Mouse (Mus musculus) C2C12 (cell line): ENCODE results near the gene BC035947. TPM values are rescaled to one million over a fixed set of nuclear protein-coding genes. Genes with fewer than 3 reads are reported as not detected.

Source experiments
- H3K27me3 ChIP-seq: one replicate; pipeline ENCODE4 v1.6.1; 2011; ENCODE audit not compliant: control insufficient read depth, insufficient read depth, insufficient read length
- H3K36me3 ChIP-seq: one replicate; pipeline ENCODE4 v1.6.1; 2011; ENCODE audit not compliant: control insufficient read depth, insufficient read depth
- H3K4me3 ChIP-seq: one replicate; pipeline ENCODE4 v1.5.1; 2011; ENCODE audit warnings: mild to moderate bottlenecking, control low read depth; ENCODE audit not compliant: poor library complexity, insufficient read depth, severe bottlenecking
- H3K79me2 ChIP-seq: one replicate; pipeline ENCODE4 v1.6.1; 2011; ENCODE audit not compliant: control insufficient read depth, insufficient read depth
- H3K79me3 ChIP-seq: one replicate; pipeline ENCODE4 v1.6.1; 2011; ENCODE audit warnings: low read depth, control low read depth
- H3ac ChIP-seq: one replicate; pipeline ENCODE3; 2011; ENCODE audit warnings: low read depth; ENCODE audit not compliant: control insufficient read depth, insufficient read length
- CEBPB ChIP-seq: IDR thresholded peaks from one replicate; pipeline ENCODE4 v1.6.1; 2011; ENCODE audit warnings: low read depth, mild to moderate bottlenecking, control low read depth, moderate library complexity
- CTCF ChIP-seq: IDR thresholded peaks from one replicate; pipeline ENCODE4 v1.5.1; 2011; ENCODE audit not compliant: control insufficient read depth, insufficient read depth, insufficient read length
- FOSL1 ChIP-seq: IDR thresholded peaks from one replicate; pipeline ENCODE4 v1.8.0; 2011; ENCODE audit warnings: mild to moderate bottlenecking, low read length; ENCODE audit not compliant: poor library complexity, insufficient read depth, severe bottlenecking
- MAX ChIP-seq: IDR thresholded peaks from one replicate; pipeline ENCODE4 v1.6.1; 2011; ENCODE audit warnings: mild to moderate bottlenecking, control low read depth
- MYOD1 ChIP-seq: IDR thresholded peaks from one replicate; pipeline ENCODE4 v1.6.1; 2011; ENCODE audit warnings: low read depth; ENCODE audit not compliant: control insufficient read depth, insufficient read length
- MYOG ChIP-seq: IDR thresholded peaks from one replicate; pipeline ENCODE4 v1.6.1; 2011; ENCODE audit not compliant: control insufficient read depth, insufficient read length; ENCODE audit errors: extremely low read depth
- USF1 ChIP-seq: IDR thresholded peaks from one replicate; pipeline ENCODE4 v1.6.1; 2011; ENCODE audit warnings: low read depth, mild to moderate bottlenecking, control low read depth, moderate library complexity
- polyA plus RNA-seq: library from polyadenylated mRNA; unstranded; fragments of >200 nt; fragmentation: generic; extraction: Trizol; gene quantifications from one replicate; pipeline ENCODE4 v1.2.1, GENCODE M21; 2012; ENCODE audit warnings: missing spikeins

BC035947 gene
- polyA plus RNA-seq, 1 experiment, result not detected

GRCm38 (mm10) chr1:78529011-78529410 lies 17.1 kb upstream of the BC035947 start:
- Histone ChIP-seq H3ac (no peak overlapping the region), H3K4me3 (no peak overlapping the region), H3K79me2 (no peaks in the 10 kb centered on the region), H3K36me3 (no peaks in the 10 kb centered on the region), H3K27me3 (no peaks in the 10 kb centered on the region), H3K79me3 (no peaks in the 10 kb centered on the region)
- no peak for TF ChIP-seq MYOG
- no peak for TF ChIP-seq CEBPB
- no peak for TF ChIP-seq MYOD1
- no peak for TF ChIP-seq CTCF
- no peak for TF ChIP-seq FOSL1
- no peak for TF ChIP-seq MAX
- TF ChIP-seq USF1, result no peak

GRCm38 (mm10) chr1:78528356-78528755 lies 16.4 kb upstream of the BC035947 start:
- H3K27me3 ChIP-seq, result no peaks in the 10 kb centered on the region
- TF ChIP-seq CTCF (no peak), MAX (no peak), MYOD1 (no peak), FOSL1 (no peak), USF1 (no peak), CEBPB (no peak), MYOG (no peak)
- no peaks in the 10 kb centered on the region for H3K36me3 ChIP-seq
- H3K79me3 ChIP-seq, result no peaks in the 10 kb centered on the region
- no peaks in the 10 kb centered on the region for H3K79me2 ChIP-seq
- H3ac ChIP-seq, result no peak overlapping the region
- no peak overlapping the region for H3K4me3 ChIP-seq

GRCm38 (mm10) chr1:78525189-78525886 lies 13.4 kb upstream of the BC035947 start:
- Histone ChIP-seq H3K79me2 (no peaks in the 10 kb centered on the region), H3ac (no peak overlapping the region), H3K4me3 (no peak overlapping the region), H3K79me3 (no peaks in the 10 kb centered on the region), H3K36me3 (no peaks in the 10 kb centered on the region), H3K27me3 (no peaks in the 10 kb centered on the region)
- TF ChIP-seq FOSL1, result no peak
- TF ChIP-seq CTCF, result peak; percentile 98

- Histone ChIP-seq H3K79me3 (no peaks in the 10 kb centered on the region), H3K4me3 (no peak overlapping the region), H3ac (no peak overlapping the region), H3K79me2 (no peaks in the 10 kb centered on the region), H3K36me3 (no peaks in the 10 kb centered on the region), H3K27me3 (peaks cover 6% of the 10 kb centered on the region)
- TF ChIP-seq MYOG (no peak), MAX (no peak), CEBPB (no peak), USF1 (no peak), FOSL1 (no peak), MYOD1 (no peak), CTCF (no peak)
Measured at GRCm38 (mm10) chr1:78518907-78519306, 6.9 kb upstream of the BC035947 start.

- Histone ChIP-seq H3K79me2 (no peaks in the 10 kb centered on the region), H3K4me3 (no peak overlapping the region), H3K36me3 (no peaks in the 10 kb centered on the region), H3K27me3 (peaks cover 28% of the 10 kb centered on the region), H3K79me3 (no peaks in the 10 kb centered on the region), H3ac (no peak overlapping the region)
- TF ChIP-seq MYOG, result no peak
- TF ChIP-seq FOSL1, result no peak
- TF ChIP-seq CEBPB, result no peak
- no peak for TF ChIP-seq CTCF
- no peak for TF ChIP-seq MYOD1
- no peak for TF ChIP-seq USF1
- no peak for TF ChIP-seq MAX
Measured at GRCm38 (mm10) chr1:78512756-78513155, 798 bp upstream of the BC035947 start.

- Histone ChIP-seq H3ac (no peak within 1 kb of the TSS), H3K27me3 (peaks cover 28% of the 10 kb centered on the region), H3K4me3 (no peak within 1 kb of the TSS), H3K36me3 (no peaks in the 10 kb centered on the region), H3K79me2 (no peaks in the 10 kb centered on the region), H3K79me3 (no peaks in the 10 kb centered on the region)
- TF ChIP-seq MYOD1 (no peak), MAX (no peak), FOSL1 (no peak), CTCF (no peak), USF1 (no peak), CEBPB (no peak), MYOG (no peak)
Measured at GRCm38 (mm10) chr1:78510862-78511261, 1.1 kb downstream of the BC035947 start, which contains the start of gene Mogat1. Gene Mogat1 (plus strand): TSS chr1:78510991.
